Mouse (Mus musculus) layer of hippocampus, postnatal 10 days (tissue): ENCODE measurements around the gene Irf2bp2. TPM values are rescaled to one million over a fixed set of nuclear protein-coding genes. Genes with fewer than 3 reads are reported as not detected.

Experiments
- DNase-seq, 2 experiments: peaks; one replicate each; pipeline ENCODE4 v3.0.0; 2021; ENCODE audit warnings: low spot score in 2 of 2
- long read RNA-seq: library from polyadenylated mRNA; stranded (forward); transcript quantifications from one replicate; pipeline ENCODE4 v2.0.0, GENCODE M21; 2023
- total RNA-seq, 2 experiments: library from RNA; stranded (reverse); gene quantifications; 2 replicates each; pipeline ENCODE4 v1.2.3; 2021

Irf2bp2 gene
- total RNA-seq: 10 to 100 TPM; 57.0 to 63.1 TPM
- long read RNA-seq, full-length matches to known transcripts: 23 of 34 reads
- long read RNA-seq, partial matches to known transcripts: 0 of 34 reads
- long read RNA-seq, other reads (novel, unspliced or antisense): 11 of 34 reads

GRCm38 (mm10) chr8:126593889-126594480, at the start of gene Irf2bp2:
Gene Irf2bp2 (minus strand): TSS chr8:126593986.
- DNase-seq: peak; percentile 80 to 88

DNA sequence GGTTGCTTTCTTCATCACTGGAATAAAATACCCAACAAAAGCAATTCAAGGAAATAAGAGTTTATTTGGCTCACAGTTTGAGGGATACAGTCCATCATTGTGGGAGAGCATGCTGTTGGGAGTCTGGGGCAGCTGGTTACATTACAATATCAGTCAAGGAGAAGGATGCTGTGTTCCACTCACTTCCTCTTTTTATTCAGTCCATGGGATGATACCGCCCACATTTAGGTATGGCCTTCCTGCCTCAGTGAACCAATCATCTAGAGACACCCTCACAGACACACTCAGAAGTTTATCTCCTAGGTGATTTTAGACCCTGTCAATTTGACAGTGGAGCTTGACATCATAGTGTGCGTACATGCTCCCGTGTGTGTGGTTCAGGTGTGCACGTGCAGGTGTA, 48.9 kb upstream of the Irf2bp2 start:
- no peak for DNase-seq

GRCm38 (mm10) chr8:126641568-126642295, 47.9 kb upstream of the Irf2bp2 start:
- DNase-seq: no peak

DNA sequence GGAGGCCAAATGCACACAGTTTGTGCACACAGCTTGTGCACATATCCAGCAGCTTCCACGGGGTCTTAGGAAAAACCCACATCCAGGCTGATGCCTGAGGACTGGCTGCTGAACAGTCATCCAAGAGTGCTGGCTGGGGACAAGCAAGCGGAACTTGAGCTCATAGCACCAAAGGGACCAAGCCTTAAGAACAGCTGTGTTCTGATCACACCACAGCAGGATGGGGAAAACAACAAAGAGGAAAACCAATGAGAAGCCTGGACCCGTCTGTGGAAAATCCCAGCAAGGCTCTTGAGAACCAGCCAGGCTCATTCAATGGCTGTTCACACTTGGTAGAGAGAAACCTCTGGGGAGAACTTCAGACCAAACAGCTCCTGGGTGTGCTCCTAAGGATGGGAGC, 45.4 kb upstream of the Irf2bp2 start:
- no peak for DNase-seq

- DNase-seq: peak in 1 of 2 experiments; percentile 9
Observed at GRCm38 (mm10) chr8:126638027-126638426, 44.2 kb upstream of the Irf2bp2 start.

- DNase-seq: no peak
Observed at GRCm38 (mm10) chr8:126634541-126635048, 40.8 kb upstream of the Irf2bp2 start.

GRCm38 (mm10) chr8:126628616-126629015, 34.8 kb upstream of the Irf2bp2 start:
- no peak for DNase-seq

DNA sequence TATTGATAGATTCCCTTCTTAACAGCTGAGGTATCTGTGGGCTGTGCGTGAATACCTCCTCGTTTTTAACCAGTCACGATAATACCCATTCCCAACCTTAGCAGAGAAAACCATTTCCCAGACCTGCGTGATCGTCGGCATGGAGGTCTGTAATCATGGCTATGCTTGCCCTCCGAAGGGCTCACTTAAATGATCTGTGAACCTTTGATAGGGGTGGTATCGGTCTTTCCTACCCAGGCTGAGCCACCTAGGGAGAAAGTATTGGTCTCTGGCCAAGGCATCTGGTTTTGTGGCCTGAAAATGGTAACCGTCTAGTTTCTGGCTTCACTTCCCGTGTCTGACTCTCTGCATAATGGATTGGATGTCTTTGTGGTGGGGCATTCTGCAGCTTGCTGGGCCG, 32.6 kb upstream of the Irf2bp2 start:
- DNase-seq: no peak

DNA sequence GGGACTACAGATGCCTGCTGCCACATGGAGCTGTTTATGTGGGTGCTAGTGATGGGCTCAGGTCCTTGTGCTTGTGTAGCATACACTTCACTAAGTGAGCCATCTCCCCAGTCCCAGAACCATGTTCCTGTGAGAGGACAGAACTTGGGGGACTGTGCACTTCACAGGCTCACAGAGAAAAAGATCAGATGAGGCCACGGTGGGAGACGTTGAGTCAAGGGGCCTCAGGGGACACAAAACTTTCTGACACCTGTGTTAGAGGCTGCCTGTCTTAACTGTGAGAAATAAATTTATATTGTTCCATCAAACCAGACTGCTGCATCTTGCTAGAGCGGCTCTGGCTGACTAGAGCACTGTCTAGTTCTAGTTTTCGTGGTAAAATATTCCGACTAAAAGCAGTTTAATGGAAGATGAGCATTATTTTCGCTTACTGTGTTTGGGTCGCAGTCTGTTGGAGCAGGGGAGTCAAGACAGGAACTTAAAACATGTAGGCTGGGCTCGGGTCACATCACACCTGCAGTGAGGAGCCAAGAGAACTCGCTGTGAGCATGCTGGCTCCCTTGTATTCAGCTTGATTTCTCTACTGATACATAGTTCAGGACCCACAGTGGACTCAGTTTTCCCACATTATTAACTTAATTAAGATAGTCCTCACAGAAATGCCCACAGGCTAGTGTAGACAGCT, 28.5 kb upstream of the Irf2bp2 start:
- no peak for DNase-seq

DNA sequence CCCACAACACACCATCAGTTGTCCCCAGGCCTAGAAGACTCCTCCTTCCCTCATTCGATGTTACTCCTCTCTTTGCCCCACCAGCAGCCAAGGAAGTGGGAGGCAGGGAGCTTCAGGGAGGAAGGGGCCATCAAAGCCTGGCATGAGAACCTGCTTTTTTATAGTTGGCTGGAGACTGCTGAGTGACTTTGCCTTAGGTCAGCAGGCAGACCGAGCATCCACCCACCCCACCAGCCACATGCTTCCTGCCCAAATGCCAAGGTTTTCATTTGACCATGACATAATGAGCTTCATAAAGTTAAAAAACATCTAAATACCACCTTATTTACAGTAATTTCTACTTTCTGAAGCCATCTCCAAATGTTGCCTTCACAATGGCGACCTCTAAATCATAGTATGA, 26.9 kb upstream of the Irf2bp2 start:
- no peak for DNase-seq

DNA sequence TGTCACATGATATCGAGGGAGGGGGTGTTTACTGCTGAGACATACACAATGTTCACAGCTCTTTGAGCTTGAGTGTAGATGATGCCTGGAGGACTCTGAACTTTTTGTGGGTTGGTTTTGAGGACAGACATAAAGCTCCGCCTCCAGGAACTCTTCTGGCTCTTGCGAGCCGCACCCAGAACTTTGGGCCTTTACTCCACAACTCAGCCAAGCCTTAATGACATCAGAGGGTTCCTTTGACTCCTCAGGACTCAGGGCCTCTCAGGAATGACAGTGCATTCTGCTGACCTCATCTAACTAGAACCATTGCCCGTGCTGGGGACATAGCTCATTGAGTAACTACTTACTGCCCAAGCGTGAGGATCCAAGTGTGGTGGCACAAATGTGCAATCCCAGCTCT, 25.7 kb upstream of the Irf2bp2 start:
- DNase-seq: no peak

- no peak for DNase-seq
Observed at GRCm38 (mm10) chr8:126617665-126618064, 23.9 kb upstream of the Irf2bp2 start.

GRCm38 (mm10) chr8:126616736-126617135, 22.9 kb upstream of the Irf2bp2 start:
- DNase-seq: no peak

DNA sequence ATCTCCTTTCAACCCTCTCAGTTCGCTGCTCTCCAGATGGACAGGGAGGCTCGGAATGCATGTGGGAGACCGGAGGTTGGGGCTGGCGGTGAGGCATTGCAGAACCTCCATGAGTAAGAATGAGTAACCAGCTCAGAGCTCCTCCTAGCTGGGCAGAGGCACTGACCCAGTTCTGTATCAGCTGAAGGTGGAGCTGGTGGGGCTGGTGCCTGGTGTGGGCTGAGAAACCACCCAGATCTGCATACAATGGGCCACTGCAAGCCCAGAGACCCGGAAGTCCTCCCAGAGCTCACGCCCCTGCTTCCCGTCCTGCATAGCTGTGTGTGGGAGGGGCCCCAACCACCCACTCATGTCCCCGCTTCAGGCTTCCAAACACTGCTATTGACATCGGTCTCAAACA, 22.0 kb upstream of the Irf2bp2 start:
- DNase-seq: no peak

DNA sequence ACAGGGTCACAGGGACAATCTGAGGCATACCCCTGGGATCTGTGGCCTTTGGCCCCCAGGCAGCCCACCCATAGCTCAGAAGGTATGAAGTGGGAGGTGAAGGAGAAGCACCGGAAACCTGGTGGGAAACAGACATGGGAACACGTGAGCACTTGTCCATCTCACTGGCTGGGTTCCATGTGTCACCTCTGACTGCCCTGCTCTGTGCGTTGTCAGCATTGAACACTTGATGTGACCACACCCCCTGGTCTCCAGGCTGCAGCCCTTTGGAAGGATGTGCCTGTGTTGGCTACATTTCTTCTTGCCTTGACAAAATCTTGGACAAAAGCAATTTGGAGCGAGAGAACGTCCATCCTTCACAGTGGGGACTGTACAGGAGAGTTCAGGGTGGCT, 20.9 kb upstream of the Irf2bp2 start:
- no peak for DNase-seq

GRCm38 (mm10) chr8:126614062-126614739, 20.4 kb upstream of the Irf2bp2 start:
- DNase-seq: no peak

DNA sequence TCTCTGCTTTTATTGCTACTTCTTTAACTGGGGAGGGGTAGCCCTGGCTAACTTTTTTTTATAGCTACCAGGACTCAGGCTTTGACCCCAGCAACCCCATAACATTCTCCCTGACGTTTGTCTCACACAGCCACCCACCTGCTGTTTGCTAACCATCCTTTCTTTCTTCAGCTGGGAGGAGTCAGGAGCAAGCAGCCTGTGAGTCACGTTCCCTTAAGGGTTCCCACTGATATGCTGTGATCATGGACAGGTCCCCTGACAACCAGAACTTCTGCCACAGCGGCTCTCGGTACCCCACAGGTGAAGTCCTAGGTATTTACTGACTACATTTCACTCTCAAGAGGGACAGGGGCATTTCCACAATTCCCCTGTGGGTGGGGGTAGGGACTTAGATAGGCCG, 19.4 kb upstream of the Irf2bp2 start:
- no peak for DNase-seq

- no peak for DNase-seq
Observed at GRCm38 (mm10) chr8:126612739-126613138, 19.0 kb upstream of the Irf2bp2 start.

GRCm38 (mm10) chr8:126610713-126611112, 16.9 kb upstream of the Irf2bp2 start:
- no peak for DNase-seq

DNA sequence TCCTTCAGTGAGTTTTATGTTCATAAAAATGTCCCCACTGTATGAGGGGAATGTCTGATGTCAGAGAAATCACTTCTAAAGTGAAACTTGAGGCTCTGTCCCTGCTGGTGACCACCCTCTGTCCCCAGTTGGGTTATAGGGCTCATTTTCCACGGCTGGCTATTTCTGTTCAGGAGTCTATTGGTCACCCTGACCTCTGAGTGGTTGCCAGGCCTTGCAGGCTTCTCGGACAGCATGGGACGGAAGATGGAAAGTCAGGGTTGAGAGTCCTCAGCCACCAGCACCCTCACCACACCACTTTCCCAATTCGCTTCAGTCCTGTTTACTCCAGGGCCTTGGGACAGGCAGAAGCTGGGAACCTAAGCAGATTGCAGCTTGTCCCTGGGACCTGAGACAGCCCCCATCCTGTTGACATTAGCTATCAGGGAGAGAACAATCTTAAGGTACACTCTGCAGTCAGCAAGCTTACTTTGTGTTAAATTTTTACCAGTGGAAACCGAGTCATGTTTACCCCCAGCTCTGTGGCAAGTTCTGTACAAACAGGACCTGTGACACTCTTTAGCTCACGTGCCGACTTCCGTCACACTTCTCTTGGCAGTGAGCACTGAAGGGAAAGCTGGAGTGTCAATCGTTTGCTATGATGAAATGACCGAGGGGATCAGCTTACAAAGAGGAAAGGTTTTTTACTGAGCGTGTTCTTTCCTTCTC, 15.9 kb upstream of the Irf2bp2 start:
- DNase-seq: no peak
